Mouse (Mus musculus) myocyte (in vitro differentiated cells): ENCODE results near the gene Mus81. TPM values are rescaled to one million over a fixed set of nuclear protein-coding genes. Genes with fewer than 3 reads are reported as not detected.

Experiments used
- H3K27me3 ChIP-seq: one replicate; pipeline ENCODE4 v1.6.1; 2011; ENCODE audit not compliant: control insufficient read depth, insufficient read depth, insufficient read length
- H3K36me3 ChIP-seq: one replicate; pipeline ENCODE4 v1.6.1; 2011; ENCODE audit not compliant: control insufficient read depth, insufficient read depth
- H3K4me2 ChIP-seq: one replicate; pipeline ENCODE4 v1.6.1; 2011; ENCODE audit warnings: low read depth, control low read depth
- H3K4me3 ChIP-seq: one replicate; pipeline ENCODE4 v1.5.1; 2011; ENCODE audit warnings: mild to moderate bottlenecking, control low read depth, moderate library complexity
- H3K79me2 ChIP-seq: one replicate; pipeline ENCODE4 v1.6.1; 2011; ENCODE audit not compliant: control insufficient read depth, insufficient read depth
- H3ac ChIP-seq: one replicate; pipeline ENCODE4 v1.6.1; 2011; ENCODE audit not compliant: control insufficient read depth, insufficient read length
- CEBPB ChIP-seq: IDR thresholded peaks from 2 replicates; pipeline ENCODE4 v1.6.1; 2011; ENCODE audit warnings: mild to moderate bottlenecking, moderate library complexity; ENCODE audit not compliant: poor library complexity, insufficient read depth, severe bottlenecking
- E2F4 ChIP-seq: IDR thresholded peaks from one replicate; pipeline ENCODE4 v1.6.1; 2011; ENCODE audit warnings: mild to moderate bottlenecking, control low read depth, moderate library complexity; ENCODE audit not compliant: insufficient read depth
- MAX ChIP-seq: IDR thresholded peaks from one replicate; pipeline ENCODE4 v1.6.1; 2011; ENCODE audit warnings: low read depth, mild to moderate bottlenecking, control low read depth
- MYOD1 ChIP-seq, 3 experiments: IDR thresholded peaks; one replicate each; pipeline ENCODE4 v1.6.1; 2011; ENCODE audit warnings: control low read depth in 2 of 3, low read depth in 2 of 3, mild to moderate bottlenecking in 2 of 3, moderate library complexity in 1 of 3; ENCODE audit not compliant: insufficient read length in 2 of 3, control insufficient read depth in 1 of 3
- MYOG ChIP-seq, 3 experiments: IDR thresholded peaks; one replicate each; pipeline ENCODE4 v1.6.1; 2011; ENCODE audit warnings: control low read depth in 2 of 3, low read depth in 2 of 3, mild to moderate bottlenecking in 2 of 3; ENCODE audit not compliant: insufficient read length in 2 of 3, control insufficient read depth in 1 of 3, insufficient read depth in 1 of 3
- POLR2A ChIP-seq: IDR thresholded peaks from one replicate; pipeline ENCODE4 v1.6.1; 2011; ENCODE audit warnings: low read depth, mild to moderate bottlenecking, control low read depth, moderate library complexity; ENCODE audit not compliant: insufficient read length
- POLR2AphosphoS2 ChIP-seq: IDR thresholded peaks from one replicate; pipeline ENCODE4 v1.6.1; 2011; ENCODE audit warnings: low read depth, control low read depth; ENCODE audit not compliant: insufficient read length
- REST ChIP-seq: IDR thresholded peaks from one replicate; pipeline ENCODE4 v1.6.1; 2011; ENCODE audit warnings: mild to moderate bottlenecking, control low read depth, moderate library complexity; ENCODE audit not compliant: insufficient read depth, insufficient read length
- SRF ChIP-seq: IDR thresholded peaks from one replicate; pipeline ENCODE4 v1.6.1; 2011; ENCODE audit warnings: low read depth; ENCODE audit not compliant: control insufficient read depth, insufficient read length
- TCF12 ChIP-seq: IDR thresholded peaks from one replicate; pipeline ENCODE4 v1.6.1; 2011; ENCODE audit warnings: mild to moderate bottlenecking, control low read depth; ENCODE audit not compliant: poor library complexity, insufficient read depth, severe bottlenecking
- USF1 ChIP-seq: IDR thresholded peaks from one replicate; pipeline ENCODE4 v1.6.1; 2011; ENCODE audit warnings: low read depth, mild to moderate bottlenecking, control low read depth, moderate library complexity
- polyA plus RNA-seq: library from polyadenylated mRNA; unstranded; fragments of >200 nt; fragmentation: generic; extraction: Trizol; gene quantifications from one replicate; pipeline ENCODE4 v1.2.1, GENCODE M21; 2012; ENCODE audit warnings: missing spikeins

Gene Mus81
- polyA plus RNA-seq, 1 experiment = 66.4 TPM

GRCm38 (mm10) chr19:5447515-5448353, 40.5 kb downstream of the Mus81 start, which contains the start of gene Fosl1:
Gene Fosl1, plus strand, starts transcription at chr19:5447547.
- peaks cover 48% of the 10 kb centered on the region for H3K79me2 ChIP-seq
- H3K27me3 ChIP-seq = no peaks in the 10 kb centered on the region
- peak within 1 kb of the TSS; percentile 8 for H3ac ChIP-seq
- peak within 1 kb of the TSS; percentile 86 for H3K4me2 ChIP-seq
- TF ChIP-seq POLR2AphosphoS2 (peak; percentile 52), REST (no peak), E2F4 (no peak), MAX (no peak), MYOD1 (IDR thresholded peaks at IDR 0.05; ENCODE audit: control insufficient read depth in 1 of 3, insufficient read length in 2 of 3, low read depth in 2 of 3) (peak in 2 of 3 experiments; percentile 1 to 10), POLR2A (peak; percentile 71), SRF (peak; percentile 97), MYOG (IDR thresholded peaks at IDR 0.05; ENCODE audit: control insufficient read depth in 1 of 3, insufficient read depth in 1 of 3, insufficient read length in 2 of 3, low read depth in 2 of 3) (peak in 1 of 3 experiments; percentile 23)
- peak within 1 kb of the TSS; percentile 89 for H3K4me3 ChIP-seq
- no peaks in the 10 kb centered on the region for H3K36me3 ChIP-seq

GRCm38 (mm10) chr19:5445747-5446146, 42.5 kb downstream of the Mus81 start:
- no peak overlapping the region for H3K4me3 ChIP-seq

GRCm38 (mm10) chr19:5444954-5445353, 43.2 kb downstream of the Mus81 start:
- Histone ChIP-seq H3K36me3 (no peaks in the 10 kb centered on the region), H3K4me3 (peak overlapping the region; percentile 1), H3ac (no peak overlapping the region), H3K4me2 (peak overlapping the region; percentile 86), H3K79me2 (peaks cover 21% of the 10 kb centered on the region), H3K27me3 (no peaks in the 10 kb centered on the region)
- peak in 1 of 3 experiments; percentile 49 for TF ChIP-seq MYOG (IDR thresholded peaks at IDR 0.05; ENCODE audit: control insufficient read depth in 1 of 3, insufficient read depth in 1 of 3, insufficient read length in 2 of 3, low read depth in 2 of 3)
- peak in 2 of 3 experiments; percentile 41 to 63 for TF ChIP-seq MYOD1 (IDR thresholded peaks at IDR 0.05; ENCODE audit: control insufficient read depth in 1 of 3, insufficient read length in 2 of 3, low read depth in 2 of 3)
- no peak for TF ChIP-seq TCF12

More at GRCm38 (mm10) chr19:5445747-5446146, 42.5 kb downstream of the Mus81 start:
- Histone ChIP-seq H3K27me3 (no peaks in the 10 kb centered on the region), H3K79me2 (peaks cover 29% of the 10 kb centered on the region), H3K36me3 (no peaks in the 10 kb centered on the region), H3ac (no peak overlapping the region), H3K4me2 (peak overlapping the region; percentile 86)
- TF ChIP-seq REST (no peak), MYOG (IDR thresholded peaks at IDR 0.05; ENCODE audit: control insufficient read depth in 1 of 3, insufficient read depth in 1 of 3, insufficient read length in 2 of 3, low read depth in 2 of 3) (peak in 1 of 3 experiments; percentile 47), MYOD1 (IDR thresholded peaks at IDR 0.05; ENCODE audit: control insufficient read depth in 1 of 3, insufficient read length in 2 of 3, low read depth in 2 of 3) (peak in 2 of 3 experiments; percentile 62 to 63)

- H3K27me3 ChIP-seq = no peaks in the 10 kb centered on the region
- TF ChIP-seq MAX (no peak), CEBPB (peak; percentile 88), POLR2A (no peak), REST (no peak), E2F4 (no peak), POLR2AphosphoS2 (no peak), USF1 (peak; percentile 68)
- H3ac ChIP-seq = no peak overlapping the region
- peaks cover 15% of the 10 kb centered on the region for H3K79me2 ChIP-seq
- peak overlapping the region; percentile 1 for H3K4me3 ChIP-seq
- no peaks in the 10 kb centered on the region for H3K36me3 ChIP-seq
- H3K4me2 ChIP-seq = peak overlapping the region; percentile 86
Measured at GRCm38 (mm10) chr19:5444371-5444908, 43.8 kb downstream of the Mus81 start.

- Histone ChIP-seq H3ac (no peak overlapping the region), H3K27me3 (no peaks in the 10 kb centered on the region), H3K36me3 (no peaks in the 10 kb centered on the region), H3K4me3 (peak overlapping the region; percentile 1), H3K79me2 (no peaks in the 10 kb centered on the region), H3K4me2 (peak overlapping the region; percentile 88)
- TF ChIP-seq TCF12 = no peak
- TF ChIP-seq E2F4 = no peak
- no peak for TF ChIP-seq MYOG (IDR thresholded peaks at IDR 0.05; ENCODE audit: control insufficient read depth in 1 of 3, insufficient read depth in 1 of 3, insufficient read length in 2 of 3, low read depth in 2 of 3)
- TF ChIP-seq MYOD1 (IDR thresholded peaks at IDR 0.05; ENCODE audit: control insufficient read depth in 1 of 3, insufficient read length in 2 of 3, low read depth in 2 of 3) = no peak
- no peak for TF ChIP-seq POLR2A
- TF ChIP-seq CEBPB = no peak
- no peak for TF ChIP-seq USF1
Measured at GRCm38 (mm10) chr19:5433951-5434350, 54.3 kb downstream of the Mus81 start.
